Mouse (Mus musculus) macrophage (primary cell): ENCODE measurements around the gene Enox2. TPM values are rescaled to one million over a fixed set of nuclear protein-coding genes. Genes with fewer than 3 reads are reported as not detected.
"Not testable (repeated sequence)": the region's sequence is repeated elsewhere in the genome, so short reads cannot be mapped to it uniquely, and the experiment has no call there.

ENCODE experiments used
- H3K27ac ChIP-seq: fragments of 350-480 bp; formaldehyde crosslinking; 2 replicates; pipeline ENCODE4 v1.9.0; 2021
- H3K36me3 ChIP-seq: fragments of 350-480 bp; formaldehyde crosslinking; 2 replicates; pipeline ENCODE4 v1.9.0; 2021; ENCODE audit errors: inconsistent target
- H3K4me3 ChIP-seq: fragments of 350-480 bp; formaldehyde crosslinking; 2 replicates; pipeline ENCODE4 v1.9.0; 2021; ENCODE audit errors: inconsistent target
- H3K79me2 ChIP-seq: fragments of 350-480 bp; formaldehyde crosslinking; 2 replicates; pipeline ENCODE4 v1.9.0; 2021; ENCODE audit errors: inconsistent target
- WGBS: methylation state at CpG from one replicate; pipeline ENCODE4 v1.1.7; 2026; ENCODE audit warnings: inconsistent platforms; ENCODE audit not compliant: missing documents; 5-methylcytosine and 5-hydroxymethylcytosine counted together
- polyA plus RNA-seq: library from polyadenylated mRNA; stranded (reverse); fragments of 250-400 nt; gene quantifications from 3 replicates; pipeline ENCODE4 v1.2.4, GENCODE M21; 2018; ENCODE audit warnings: inconsistent platforms

Gene Enox2
- polyA plus RNA-seq, 1 experiment from 2014 or later, result 27.9 TPM

- H3K79me2 ChIP-seq, result no peaks in the 10 kb centered on the region
- no peaks in the 10 kb centered on the region for H3K36me3 ChIP-seq
- no peak overlapping the region for H3K4me3 ChIP-seq
- no peak overlapping the region for H3K27ac ChIP-seq
- 81% methylated on average over 3 of the region's 3 CpGs for WGBS
Measured at GRCm38 (mm10) chrX:49112412-49112811, 175.6 kb downstream of the Enox2 start.

DNA sequence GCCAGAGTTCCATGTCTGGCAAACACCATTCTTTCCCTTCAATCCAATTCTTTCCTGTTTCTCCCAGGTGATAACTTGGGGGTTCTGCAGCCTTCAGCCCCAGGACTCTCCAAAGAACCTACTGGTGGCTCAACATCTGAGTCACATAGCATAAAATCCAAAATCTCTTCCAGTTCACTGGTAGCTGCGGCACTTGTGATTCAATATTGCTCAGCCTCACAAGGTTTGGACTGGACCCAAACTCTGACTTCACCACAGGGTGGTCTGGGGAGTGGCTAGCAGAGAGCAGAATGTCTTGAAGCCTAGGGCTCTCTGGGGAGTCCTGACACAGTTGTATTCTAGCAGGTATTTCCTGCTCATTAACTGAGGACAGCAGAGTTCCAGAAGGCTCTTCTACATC is 187.5 kb downstream of the Enox2 start:
- H3K79me2 ChIP-seq, H3K4me3 ChIP-seq, H3K36me3 ChIP-seq, H3K27ac ChIP-seq: not testable (repeated sequence)
- 100% methylated on average over 1 of the region's 1 CpGs for WGBS

DNA sequence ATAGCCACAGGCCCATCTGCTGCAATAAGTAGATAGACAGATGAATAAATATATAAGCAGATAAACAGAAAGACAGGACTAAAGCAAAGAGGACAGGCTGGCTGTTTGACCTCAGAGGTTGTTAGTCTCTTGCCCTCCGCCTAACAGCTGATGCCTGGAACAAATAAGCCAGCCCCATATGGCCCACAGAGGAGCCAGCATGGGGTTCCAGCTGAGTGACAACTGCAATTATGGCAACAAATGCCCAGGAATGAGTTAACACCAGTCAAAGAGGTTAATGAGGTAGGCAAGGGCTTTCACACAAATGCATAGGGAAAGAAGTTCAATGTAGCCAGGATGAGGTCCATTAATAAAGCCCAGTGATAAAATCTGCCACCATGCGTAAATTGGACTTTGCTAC is 191.8 kb downstream of the Enox2 start:
- H3K79me2 ChIP-seq, result no peaks in the 10 kb centered on the region

DNA sequence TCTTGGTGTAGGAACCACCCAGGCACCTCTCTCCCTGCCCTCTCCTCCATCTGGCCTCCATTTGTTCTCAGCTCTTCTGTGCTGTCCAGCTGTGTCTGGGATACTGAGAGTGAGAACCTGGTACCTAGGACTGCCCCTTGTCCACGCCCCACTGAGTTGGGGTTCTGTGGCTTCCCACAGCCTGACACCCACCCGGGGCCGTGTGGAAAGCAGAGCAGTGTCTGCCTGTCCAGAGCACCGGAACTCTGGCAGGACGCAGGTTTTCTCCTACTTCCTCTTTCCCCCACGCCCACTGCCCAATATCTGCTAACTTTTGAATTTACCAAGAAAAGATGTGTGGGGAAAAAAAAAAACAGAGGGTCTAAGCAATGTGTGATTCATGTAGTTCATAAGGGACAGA is 213.0 kb downstream of the Enox2 start:
- WGBS, result 46% methylated on average over 6 of the region's 6 CpGs
- Histone ChIP-seq H3K79me2 (no peaks in the 10 kb centered on the region), H3K27ac (no peak overlapping the region), H3K4me3 (no peak overlapping the region), H3K36me3 (no peaks in the 10 kb centered on the region)

More for the DNA sequence above, 191.8 kb downstream of the Enox2 start:
- Histone ChIP-seq H3K4me3 (no peak overlapping the region), H3K27ac (no peak overlapping the region), H3K36me3 (no peaks in the 10 kb centered on the region)
- 94% methylated on average over 2 of the region's 2 CpGs for WGBS

DNA sequence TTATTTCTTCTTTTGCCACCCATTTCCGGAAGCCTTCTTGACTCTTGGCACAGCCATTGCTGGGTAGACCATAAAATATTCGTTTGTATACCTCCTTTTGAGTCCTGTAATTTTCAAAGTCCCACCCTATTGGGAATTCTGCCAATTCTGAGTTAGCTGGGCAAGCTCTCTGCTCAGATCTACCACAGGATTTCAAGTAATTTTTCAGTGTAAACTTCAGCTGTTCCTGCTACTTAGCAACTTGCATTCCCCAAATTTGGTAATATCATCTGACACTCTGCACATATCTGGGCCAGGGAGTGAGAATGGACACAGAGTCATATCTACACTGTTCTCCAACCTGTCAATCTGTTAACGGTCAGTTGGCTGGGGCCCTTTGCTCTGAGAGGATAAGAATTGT is 214.5 kb downstream of the Enox2 start:
- Histone ChIP-seq H3K27ac (no peak overlapping the region), H3K79me2 (no peaks in the 10 kb centered on the region), H3K4me3 (no peak overlapping the region), H3K36me3 (no peaks in the 10 kb centered on the region)
- WGBS, result 58% methylated on average over 3 of the region's 3 CpGs

GRCm38 (mm10) chrX:49045118-49045517 is 242.9 kb downstream of the Enox2 start:
- H3K4me3 ChIP-seq, result no peak overlapping the region
- H3K36me3 ChIP-seq, result no peaks in the 10 kb centered on the region
- H3K79me2 ChIP-seq, result no peaks in the 10 kb centered on the region
- no peak overlapping the region for H3K27ac ChIP-seq

DNA sequence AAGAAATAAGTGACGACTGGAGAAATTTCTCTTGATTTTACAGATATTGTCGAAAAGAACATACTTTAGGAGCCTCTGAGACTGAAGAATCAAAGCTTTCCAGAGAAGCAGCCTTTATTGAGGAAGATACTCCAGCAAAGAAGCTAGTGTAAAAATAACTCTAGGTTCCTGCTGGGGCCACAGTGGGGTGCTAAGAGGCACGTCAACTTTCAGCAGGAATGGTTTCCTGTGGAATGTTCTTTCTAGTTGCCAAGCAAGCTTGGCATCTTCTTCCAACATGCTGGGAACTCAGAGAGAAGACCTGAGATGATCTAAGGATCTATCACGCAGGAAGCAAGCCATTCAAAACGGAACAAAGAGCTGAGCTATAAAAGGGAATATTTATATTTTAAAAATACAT is 278.3 kb downstream of the Enox2 start:
- no peak overlapping the region for H3K4me3 ChIP-seq
- H3K36me3 ChIP-seq, result no peaks in the 10 kb centered on the region
- H3K27ac ChIP-seq, result no peak overlapping the region
- 90% methylated on average over 5 of the region's 5 CpGs for WGBS
- H3K79me2 ChIP-seq, result no peaks in the 10 kb centered on the region

DNA sequence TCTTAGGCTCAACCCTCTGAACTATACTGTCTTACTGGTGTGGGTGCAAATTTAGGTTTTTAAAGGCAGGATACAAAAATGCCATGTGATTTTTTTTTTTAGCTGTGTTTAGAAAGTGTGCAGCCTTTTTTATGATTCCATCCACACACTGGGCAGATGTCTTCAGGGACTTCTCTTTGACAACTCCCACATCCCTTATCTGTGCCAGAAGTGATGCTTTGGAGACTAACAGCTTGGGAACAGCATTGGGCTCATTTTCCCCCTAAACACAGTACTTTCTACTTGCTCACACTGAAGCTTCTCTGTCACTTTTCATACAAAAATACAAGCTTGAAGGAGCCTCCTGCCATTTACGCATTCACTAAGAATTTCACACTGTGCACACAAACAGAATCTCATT is 282.4 kb downstream of the Enox2 start:
- Histone ChIP-seq H3K4me3 (no peak overlapping the region), H3K79me2 (no peaks in the 10 kb centered on the region)
- WGBS, result 92% methylated on average over 1 of the region's 1 CpGs

DNA sequence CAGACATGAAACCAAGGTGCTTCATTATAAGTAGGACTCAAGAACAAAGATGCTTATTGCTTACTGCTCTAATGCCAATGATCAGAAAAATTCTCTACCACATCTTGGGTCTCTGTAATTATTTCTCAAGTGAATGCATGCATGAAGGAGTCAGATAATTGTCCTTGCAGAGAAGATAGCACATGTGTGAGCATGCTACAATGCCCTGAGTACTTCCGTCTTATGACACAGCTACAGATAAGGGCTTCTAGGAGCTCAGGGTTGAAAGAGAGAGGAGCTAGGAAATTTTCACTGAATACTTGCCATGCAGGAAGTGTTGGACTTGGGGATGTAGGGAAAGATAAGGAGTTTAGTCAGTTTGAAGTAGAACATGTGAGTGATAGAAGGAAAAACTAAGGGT is 285.2 kb downstream of the Enox2 start:
- WGBS, result 100% methylated on average over 1 of the region's 1 CpGs
- Histone ChIP-seq H3K4me3 (no peak overlapping the region), H3K27ac (no peak overlapping the region), H3K36me3 (no peaks in the 10 kb centered on the region), H3K79me2 (no peaks in the 10 kb centered on the region)

More for the DNA sequence above, 282.4 kb downstream of the Enox2 start:
- H3K27ac ChIP-seq, result no peak overlapping the region
- no peaks in the 10 kb centered on the region for H3K36me3 ChIP-seq

DNA sequence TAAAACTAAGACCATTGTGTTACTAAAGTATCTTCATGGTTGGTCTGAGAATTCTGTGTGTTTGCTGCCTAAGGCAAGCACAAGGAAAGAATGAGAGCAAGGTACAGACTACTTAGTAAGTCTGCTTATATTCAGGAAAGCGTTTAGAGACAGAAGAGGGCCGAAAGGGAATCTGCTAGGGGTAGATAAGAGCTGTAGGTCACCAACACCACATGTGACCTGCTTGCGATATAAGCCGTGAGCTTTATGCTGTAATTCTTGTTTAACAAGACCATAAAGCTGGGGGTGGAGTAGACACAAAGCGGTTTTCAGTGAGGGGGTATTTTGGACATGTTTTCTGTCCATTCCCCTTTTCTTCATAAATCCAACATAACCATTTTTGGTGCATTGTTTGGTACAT is 302.4 kb downstream of the Enox2 start:
- Histone ChIP-seq H3K36me3 (no peaks in the 10 kb centered on the region), H3K4me3 (no peak overlapping the region), H3K27ac (no peak overlapping the region), H3K79me2 (no peaks in the 10 kb centered on the region)
- WGBS, result 82% methylated on average over 5 of the region's 5 CpGs

DNA sequence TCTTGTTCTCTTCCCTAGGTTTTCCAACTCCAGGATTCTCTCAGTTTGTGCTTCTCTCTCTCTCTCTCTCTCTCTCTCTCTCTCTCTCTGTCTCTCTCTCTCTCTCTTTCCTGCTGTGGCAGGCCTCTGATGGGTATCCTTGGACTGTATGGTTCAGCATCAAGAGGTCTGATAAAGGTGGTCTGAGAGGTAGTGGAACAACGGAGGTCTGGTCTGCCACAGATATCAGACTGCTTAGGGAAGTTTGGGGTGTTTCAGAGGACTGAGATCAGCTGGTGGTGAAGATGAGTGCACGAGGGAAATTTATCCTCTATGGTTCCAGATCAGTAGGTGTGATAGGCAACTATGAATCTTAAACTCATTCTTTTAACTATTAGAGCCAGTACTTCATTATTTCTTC is 303.6 kb downstream of the Enox2 start:
- WGBS, result 80% methylated on average over 2 of the region's 2 CpGs

More for the DNA sequence above, 303.6 kb downstream of the Enox2 start:
- Histone ChIP-seq H3K27ac (no peak overlapping the region), H3K4me3 (no peak overlapping the region), H3K79me2 (no peaks in the 10 kb centered on the region), H3K36me3 (no peaks in the 10 kb centered on the region)

Other genes with a start within 250 kb of the Enox2 start
- not detected in 3 replicates for gene Arhgap36, start 175.7 kb upstream of the Enox2 start, polyA plus RNA-seq